Mouse (Mus musculus): ENCODE measurements at regions not wholly inside any gene's neighbourhood (a gene's known extent, or its start where the extent isn't known, plus 50 kb on each side); places are given as distances from the start of the nearest gene placed in this dataset.

DNA sequence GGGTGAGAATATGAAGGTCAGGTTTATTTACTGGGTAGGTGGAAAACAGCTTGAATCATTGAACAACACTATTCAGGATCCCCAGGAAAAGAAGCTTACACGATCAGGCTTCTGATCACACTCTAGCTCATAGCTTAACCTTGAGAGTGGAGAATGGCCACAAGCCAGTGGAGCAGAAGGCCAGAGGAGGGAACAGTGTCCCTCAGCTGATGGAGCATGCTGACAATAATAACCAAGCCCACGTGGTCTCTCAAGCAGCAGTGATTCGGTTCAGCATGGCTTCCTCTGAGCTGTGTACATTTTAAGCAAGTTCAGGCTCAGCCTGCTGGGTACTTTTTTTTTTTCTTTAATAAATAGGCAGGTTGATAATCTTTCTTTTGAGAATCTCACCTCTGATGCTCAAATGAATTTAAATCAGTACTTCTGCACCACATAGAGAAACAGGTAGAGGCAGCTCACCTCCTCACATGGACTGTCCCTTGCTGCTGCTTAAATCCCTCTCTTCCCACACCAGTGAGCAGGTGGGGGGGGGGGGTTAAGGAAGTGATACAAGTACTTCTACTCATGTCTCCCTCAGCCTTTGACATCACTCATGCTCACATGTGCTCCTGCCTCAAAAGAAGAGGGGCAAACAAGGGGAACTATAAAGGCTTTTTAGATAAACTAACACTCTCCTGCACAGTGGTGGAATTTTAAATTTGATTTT is 298.2 kb downstream of the Ube2cbp start:
- Histone ChIP-seq H3K4me3 (ENCODE audit: low read depth, low read length) (no peak overlapping the region), H3K36me3 (ENCODE audit: control insufficient read depth, insufficient read depth, low read length, poor library complexity, severe bottlenecking) (no peaks in the 10 kb centered on the region), H3K27me3 (ENCODE audit: control insufficient read depth, insufficient read depth, low read length, poor library complexity, severe bottlenecking) (no peaks in the 10 kb centered on the region), H3K4me1 (ENCODE audit: control insufficient read depth, insufficient read depth, low read length) (no peaks in the 10 kb centered on the region), H3K9ac (ENCODE audit: low read depth, poor library complexity, severe bottlenecking) (no peak overlapping the region), H3K9me3 (replicated peaks; ENCODE audit: control insufficient read depth, insufficient read depth, low read length, poor library complexity, severe bottlenecking) (no peaks in the 10 kb centered on the region), H3K27ac (ENCODE audit: insufficient read depth, low read length) (no peak overlapping the region)
- no peak for TF ChIP-seq POLR2A (IDR thresholded peaks at IDR 0.05; ENCODE audit: insufficient read depth, low read length)
- no peak for TF ChIP-seq CTCF (IDR thresholded peaks at IDR 0.05; ENCODE audit: low read depth, low read length)
- TF ChIP-seq EP300 (IDR thresholded peaks at IDR 0.05; ENCODE audit: insufficient read depth, low read depth, low read length), result no peak

DNA sequence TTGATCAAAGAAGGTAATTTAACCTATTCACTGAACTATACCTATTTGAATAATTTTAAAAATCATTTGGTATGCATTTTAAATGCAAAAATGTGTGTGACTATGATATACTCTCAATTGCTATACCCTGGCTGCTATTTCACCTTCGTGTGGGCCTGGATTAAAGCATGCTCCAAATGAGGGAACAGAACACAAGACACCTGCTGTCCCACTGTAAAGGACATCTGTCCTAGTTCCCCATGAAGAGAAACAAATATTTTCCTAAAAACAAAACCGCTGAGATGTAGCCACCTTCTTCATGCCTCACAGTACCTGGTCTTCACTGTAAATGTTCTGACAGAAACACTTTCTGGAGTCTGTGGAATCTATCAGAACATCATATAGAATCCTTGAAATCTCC is 294.0 kb downstream of the Ube2cbp start:
- H3K4me1 ChIP-seq (ENCODE audit: control insufficient read depth, insufficient read depth, low read length), result no peaks in the 10 kb centered on the region
- no peak for TF ChIP-seq POLR2A (IDR thresholded peaks at IDR 0.05; ENCODE audit: insufficient read depth, low read length)
- TF ChIP-seq EP300 (IDR thresholded peaks at IDR 0.05; ENCODE audit: insufficient read depth, low read depth, low read length), result no peak
- no peak for TF ChIP-seq CTCF (IDR thresholded peaks at IDR 0.05; ENCODE audit: low read depth, low read length)
- H3K9me3 ChIP-seq (replicated peaks; ENCODE audit: control insufficient read depth, insufficient read depth, low read length, poor library complexity, severe bottlenecking), result no peaks in the 10 kb centered on the region
- no peak overlapping the region for H3K27ac ChIP-seq (ENCODE audit: insufficient read depth, low read length)
- H3K9ac ChIP-seq (ENCODE audit: low read depth, poor library complexity, severe bottlenecking), result no peak overlapping the region
- no peaks in the 10 kb centered on the region for H3K36me3 ChIP-seq (ENCODE audit: control insufficient read depth, insufficient read depth, low read length, poor library complexity, severe bottlenecking)
- no peak overlapping the region for H3K4me3 ChIP-seq (ENCODE audit: low read depth, low read length)
- no peaks in the 10 kb centered on the region for H3K27me3 ChIP-seq (ENCODE audit: control insufficient read depth, insufficient read depth, low read length, poor library complexity, severe bottlenecking)

GRCm38 (mm10) chr9:86186751-86187747 is 277.7 kb downstream of the Ube2cbp start:
- no peak overlapping the region for H3K9ac ChIP-seq (ENCODE audit: low read depth, poor library complexity, severe bottlenecking)
- TF ChIP-seq POLR2A (IDR thresholded peaks at IDR 0.05; ENCODE audit: insufficient read depth, low read length), result no peak
- no peak for TF ChIP-seq EP300 (IDR thresholded peaks at IDR 0.05; ENCODE audit: insufficient read depth, low read depth, low read length)
- no peak for TF ChIP-seq CTCF (IDR thresholded peaks at IDR 0.05; ENCODE audit: low read depth, low read length)
- no peaks in the 10 kb centered on the region for H3K27me3 ChIP-seq (ENCODE audit: control insufficient read depth, insufficient read depth, low read length, poor library complexity, severe bottlenecking)
- H3K4me1 ChIP-seq (ENCODE audit: control insufficient read depth, insufficient read depth, low read length), result no peaks in the 10 kb centered on the region
- H3K4me3 ChIP-seq (ENCODE audit: low read depth, low read length), result no peak overlapping the region
- H3K9me3 ChIP-seq (replicated peaks; ENCODE audit: control insufficient read depth, insufficient read depth, low read length, poor library complexity, severe bottlenecking), result no peaks in the 10 kb centered on the region
- no peak overlapping the region for H3K27ac ChIP-seq (ENCODE audit: insufficient read depth, low read length)
- no peaks in the 10 kb centered on the region for H3K36me3 ChIP-seq (ENCODE audit: control insufficient read depth, insufficient read depth, low read length, poor library complexity, severe bottlenecking)

GRCm38 (mm10) chr9:86188873-86189272 is 275.9 kb downstream of the Ube2cbp start:
- H3K27ac ChIP-seq (ENCODE audit: insufficient read depth, low read length), result no peak overlapping the region
- H3K9ac ChIP-seq (ENCODE audit: low read depth, poor library complexity, severe bottlenecking), result no peak overlapping the region
- H3K9me3 ChIP-seq (replicated peaks; ENCODE audit: control insufficient read depth, insufficient read depth, low read length, poor library complexity, severe bottlenecking), result no peaks in the 10 kb centered on the region
- no peaks in the 10 kb centered on the region for H3K4me1 ChIP-seq (ENCODE audit: control insufficient read depth, insufficient read depth, low read length)
- TF ChIP-seq EP300 (IDR thresholded peaks at IDR 0.05; ENCODE audit: insufficient read depth, low read depth, low read length) (no peak), POLR2A (IDR thresholded peaks at IDR 0.05; ENCODE audit: insufficient read depth, low read length) (no peak), CTCF (IDR thresholded peaks at IDR 0.05; ENCODE audit: low read depth, low read length) (no peak)
- no peaks in the 10 kb centered on the region for H3K36me3 ChIP-seq (ENCODE audit: control insufficient read depth, insufficient read depth, low read length, poor library complexity, severe bottlenecking)
- no peaks in the 10 kb centered on the region for H3K27me3 ChIP-seq (ENCODE audit: control insufficient read depth, insufficient read depth, low read length, poor library complexity, severe bottlenecking)
- H3K4me3 ChIP-seq (ENCODE audit: low read depth, low read length), result no peak overlapping the region

DNA sequence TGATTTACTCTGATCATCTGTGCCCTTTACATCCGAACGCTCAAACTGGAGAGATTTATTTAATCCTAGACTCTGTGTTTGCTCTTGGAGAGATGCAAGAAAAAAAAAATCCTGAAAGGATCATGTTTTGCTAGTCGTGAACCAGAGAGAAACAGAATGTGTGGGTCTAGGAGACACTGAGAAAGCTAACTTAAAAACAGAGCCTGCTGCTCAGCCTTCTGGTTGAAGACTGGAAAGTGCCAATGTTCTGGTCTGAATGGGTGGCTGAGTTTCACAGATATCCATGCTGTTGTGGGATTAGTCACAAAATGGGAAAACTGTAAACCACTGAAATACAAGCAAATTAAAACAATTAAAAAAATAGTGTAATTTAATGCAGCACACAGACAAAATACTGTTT is 259.7 kb downstream of the Ube2cbp start:
- H3K9ac ChIP-seq (ENCODE audit: low read depth, poor library complexity, severe bottlenecking), result no peak overlapping the region
- TF ChIP-seq CTCF (IDR thresholded peaks at IDR 0.05; ENCODE audit: low read depth, low read length) (no peak), EP300 (IDR thresholded peaks at IDR 0.05; ENCODE audit: insufficient read depth, low read depth, low read length) (no peak), POLR2A (IDR thresholded peaks at IDR 0.05; ENCODE audit: insufficient read depth, low read length) (no peak)
- H3K27me3 ChIP-seq (ENCODE audit: control insufficient read depth, insufficient read depth, low read length, poor library complexity, severe bottlenecking), result no peaks in the 10 kb centered on the region
- H3K36me3 ChIP-seq (ENCODE audit: control insufficient read depth, insufficient read depth, low read length, poor library complexity, severe bottlenecking), result no peaks in the 10 kb centered on the region
- no peak overlapping the region for H3K4me3 ChIP-seq (ENCODE audit: low read depth, low read length)
- H3K27ac ChIP-seq (ENCODE audit: insufficient read depth, low read length), result no peak overlapping the region
- H3K9me3 ChIP-seq (replicated peaks; ENCODE audit: control insufficient read depth, insufficient read depth, low read length, poor library complexity, severe bottlenecking), result no peaks in the 10 kb centered on the region
- H3K4me1 ChIP-seq (ENCODE audit: control insufficient read depth, insufficient read depth, low read length), result no peaks in the 10 kb centered on the region
